Mouse (Mus musculus) brain, adult 2 months (tissue): ENCODE results near the gene Gm39115.
"Not testable (repeated sequence)": the region's sequence is repeated elsewhere in the genome, so short reads cannot be mapped to it uniquely, and the experiment has no call there.

Experiments
- DNase-seq: peaks from one replicate; pipeline ENCODE4 v3.0.0; 2011; ENCODE audit warnings: low read depth, low spot score

Gm39115 gene

DNA sequence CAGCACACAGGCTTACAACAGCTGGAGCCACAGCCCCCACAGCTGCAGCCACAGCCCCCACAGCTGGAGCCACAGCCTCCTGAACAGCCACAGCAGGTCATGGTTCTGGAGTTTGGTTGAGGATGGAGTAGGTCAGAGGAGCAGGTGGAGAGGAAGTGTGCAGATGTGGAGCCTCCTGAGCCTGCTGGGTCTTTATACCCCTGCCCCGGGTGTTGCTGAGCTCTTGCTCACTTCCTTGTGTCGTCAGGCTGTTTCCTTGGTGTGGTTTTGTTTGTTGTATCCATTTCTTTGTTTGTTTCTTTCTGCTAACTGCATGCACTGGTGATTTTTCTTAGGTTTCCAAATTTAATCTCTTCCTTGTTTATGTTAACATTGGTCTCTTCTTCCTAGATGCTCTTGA, at the start of gene Gm39115:
Gene Gm39115 (minus strand): TSS at position 101 of the 400 bp plus-strand sequence.
- not testable (repeated sequence) for DNase-seq

DNA sequence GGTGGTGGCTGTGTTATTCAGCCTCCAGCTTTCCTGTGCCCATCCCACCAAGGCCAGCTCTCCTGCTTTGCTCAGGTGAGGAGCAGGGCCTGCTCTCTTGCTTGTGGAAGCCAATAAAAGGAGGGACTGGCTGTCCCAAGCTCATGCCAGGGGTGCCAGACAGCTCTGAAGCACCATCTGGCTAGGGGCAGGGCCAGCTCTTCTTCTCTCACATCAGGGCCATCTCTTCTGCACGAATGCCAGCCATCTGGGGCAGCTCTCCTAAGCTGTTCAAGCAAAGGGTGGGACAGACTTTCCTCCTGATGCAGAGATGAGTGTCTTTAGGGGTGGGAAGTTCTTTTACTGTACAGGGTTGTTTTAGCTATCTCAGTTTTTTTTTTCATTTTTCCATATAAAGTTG, 45.2 kb upstream of the Gm39115 start:
- no peak for DNase-seq

DNA sequence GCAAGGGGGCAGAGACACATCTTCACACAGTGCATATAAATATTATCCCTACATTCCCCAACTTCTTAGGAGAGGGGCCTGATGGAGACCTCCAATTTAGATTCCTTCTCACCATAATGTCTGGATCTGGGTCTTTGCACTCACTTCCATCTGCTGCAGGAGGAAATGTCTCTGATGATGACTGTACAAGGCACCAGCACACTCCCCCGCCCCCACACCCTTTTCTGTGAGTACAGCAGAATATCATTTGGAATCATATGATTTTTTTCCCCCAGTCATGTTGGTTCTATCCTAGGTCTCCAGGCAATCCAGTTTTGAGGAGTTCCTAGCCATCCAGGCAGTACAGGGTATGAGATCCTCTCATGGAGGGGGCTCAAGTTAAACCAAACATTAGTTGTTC, 42.9 kb upstream of the Gm39115 start:
- peak; percentile 49 for DNase-seq

DNA sequence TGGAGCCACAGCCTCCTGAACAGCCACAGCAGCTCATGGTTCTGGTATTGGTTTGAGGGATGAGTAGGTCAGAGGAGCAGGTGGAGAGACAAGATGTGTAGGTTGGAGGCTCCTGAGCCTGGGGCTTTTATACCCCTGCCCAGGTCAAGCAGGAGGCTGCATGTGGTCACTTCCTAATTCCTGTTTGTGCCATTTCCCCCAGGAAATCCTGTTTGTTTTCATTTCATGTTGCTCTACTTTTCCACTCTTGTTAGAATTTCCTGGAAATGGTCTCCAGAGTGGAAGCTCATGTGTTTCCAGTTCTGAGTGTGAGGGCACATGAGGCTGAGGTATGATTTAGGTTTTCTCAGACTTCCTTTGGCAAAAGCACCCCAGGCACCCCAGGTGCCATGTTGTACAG, 40.1 kb upstream of the Gm39115 start, which contains the start of gene Krtap5-2:
Gene Krtap5-2 (minus strand): TSS at position 101 of the 400 bp plus-strand sequence.
- not testable (repeated sequence) for DNase-seq

DNA sequence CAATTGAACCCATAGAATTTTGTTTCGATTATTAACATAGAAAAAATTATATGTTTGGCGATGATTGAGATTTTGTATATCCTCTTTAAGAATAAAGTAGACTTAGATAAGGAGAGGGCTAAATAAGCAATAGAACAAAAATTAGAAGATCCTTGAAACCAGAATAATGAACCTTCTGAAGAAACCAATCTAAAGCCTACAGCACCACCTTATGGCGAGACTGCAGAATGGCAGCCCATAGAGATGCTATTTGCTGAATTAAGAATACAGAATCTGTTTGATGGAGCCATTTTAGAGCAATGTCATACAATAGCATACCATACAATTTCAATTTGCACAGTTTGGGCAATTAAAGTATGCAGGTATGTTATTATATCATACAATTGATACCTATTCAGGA, 34.0 kb upstream of the Gm39115 start:
- peak; percentile 56 for DNase-seq

DNA sequence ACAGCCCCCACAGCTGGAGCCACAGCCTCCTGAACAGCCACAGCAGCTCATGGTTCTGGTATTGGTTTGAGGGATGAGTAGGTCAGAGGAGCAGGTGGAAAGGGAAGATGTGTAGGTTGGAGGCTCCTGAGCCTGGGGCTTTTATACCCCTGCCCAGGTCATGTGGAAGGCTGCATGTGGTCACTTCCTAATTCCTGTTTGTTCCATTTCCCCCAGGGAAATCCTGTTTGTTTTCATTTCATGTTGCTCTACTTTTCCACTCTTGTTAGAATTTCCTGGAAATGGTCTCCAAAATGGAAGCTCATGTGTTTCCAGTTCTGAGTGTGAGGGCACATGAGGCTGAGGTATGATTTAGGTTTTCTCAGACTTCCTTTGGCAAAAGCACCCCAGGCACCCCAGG, 29.8 kb upstream of the Gm39115 start, which contains the start of gene Gm4553:
Gene Gm4553 (minus strand): TSS at position 101 of the 400 bp plus-strand sequence.
- DNase-seq, result not testable (repeated sequence)

DNA sequence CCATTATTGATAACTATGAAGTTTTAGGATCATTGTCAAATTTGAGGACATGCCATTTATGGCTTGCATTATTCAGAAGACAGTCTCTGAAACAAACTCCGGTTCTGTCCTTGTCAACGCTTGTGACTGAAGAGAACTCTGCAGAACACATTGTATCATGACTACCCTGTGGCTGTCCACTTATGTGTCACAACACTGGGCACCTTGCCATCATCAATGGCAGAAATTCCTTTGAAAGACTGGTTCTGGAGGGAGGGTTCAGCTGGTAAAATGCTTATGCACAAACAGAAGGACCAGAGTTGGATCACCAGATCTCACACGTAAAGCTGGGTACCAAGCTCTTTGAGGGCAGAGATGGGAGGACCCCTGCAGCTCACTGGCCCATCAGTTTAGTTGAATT, 23.5 kb upstream of the Gm39115 start:
- no peak for DNase-seq

DNA sequence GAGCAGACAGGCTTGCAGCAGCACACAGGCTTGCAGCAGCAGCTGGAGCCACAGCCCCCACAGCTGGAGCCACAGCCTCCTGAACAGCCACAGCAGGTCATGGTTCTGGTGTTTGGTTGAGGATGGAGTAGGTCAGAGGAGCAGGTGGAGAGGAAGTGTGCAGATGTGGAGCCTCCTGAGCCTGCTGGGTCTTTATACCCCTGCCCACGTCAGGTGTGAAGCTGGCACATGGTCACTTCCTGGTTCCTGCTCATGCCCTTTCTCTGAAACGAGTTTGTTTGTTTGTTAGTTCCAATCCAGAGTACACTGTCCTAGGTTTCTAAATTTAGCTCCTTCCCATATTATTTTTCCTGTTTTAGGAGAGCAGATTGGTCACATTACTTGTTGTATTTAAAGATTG, 21.2 kb upstream of the Gm39115 start, which contains the start of gene Gm29735:
Gene Gm29735 (minus strand): TSS at position 101 of the 400 bp plus-strand sequence.
- DNase-seq, result not testable (repeated sequence)

DNA sequence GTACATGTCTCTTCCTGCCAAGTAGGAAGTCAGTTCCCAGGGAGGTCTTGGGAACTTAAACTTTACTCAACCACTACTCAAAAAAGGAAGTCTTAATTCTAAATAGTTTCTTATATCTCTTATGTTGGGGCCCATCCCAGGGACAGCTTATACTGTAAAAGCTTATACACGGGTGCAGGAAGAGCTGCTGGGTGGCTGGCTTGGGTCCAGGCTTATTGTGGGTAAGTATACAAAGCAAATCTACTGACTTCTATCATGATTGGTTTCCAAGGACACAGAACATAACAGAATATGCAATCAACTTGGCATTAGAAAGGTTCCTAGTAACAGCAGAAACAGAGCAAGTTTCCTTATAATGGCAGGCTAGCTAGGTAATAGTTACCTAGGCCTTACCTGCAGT, 19.5 kb upstream of the Gm39115 start:
- DNase-seq, result no peak

DNA sequence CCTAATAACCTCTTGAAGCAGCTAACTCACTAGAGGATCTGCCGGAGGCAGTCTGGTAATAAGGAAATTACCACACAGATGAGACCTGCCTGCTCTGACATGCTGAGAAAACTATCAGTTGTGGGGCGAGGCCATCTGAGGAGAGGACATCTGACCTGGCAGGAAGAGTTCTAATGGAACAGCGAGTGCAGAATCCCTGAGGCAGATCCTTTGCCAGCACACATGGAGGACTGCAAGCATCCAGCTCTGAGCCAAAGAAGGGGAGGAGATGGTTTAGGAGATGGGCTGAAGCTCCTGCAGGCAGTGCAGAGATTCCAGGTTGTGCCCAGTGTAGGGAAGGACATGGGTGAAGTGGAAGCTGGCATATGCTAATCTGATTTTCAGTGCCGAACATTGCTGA, 16.4 kb upstream of the Gm39115 start:
- peak; percentile 8 for DNase-seq

DNA sequence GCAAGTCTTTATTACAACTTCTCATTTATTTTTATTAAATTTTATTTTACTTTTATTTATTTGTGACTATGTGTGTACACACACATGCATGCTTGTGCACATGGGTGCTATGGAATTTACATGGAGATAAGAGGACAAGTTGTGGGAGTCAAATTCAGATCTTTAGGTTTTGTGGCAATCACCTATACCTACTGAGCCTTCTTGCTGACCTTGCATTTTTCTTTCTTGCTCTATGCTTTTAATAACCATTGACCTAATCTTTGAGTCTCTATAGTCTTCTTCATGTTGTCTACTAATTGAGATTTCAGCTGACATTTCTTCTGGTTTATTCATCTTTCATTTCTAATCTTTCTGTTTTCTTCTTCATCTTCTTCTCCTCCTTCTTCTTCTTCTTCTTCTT, 12.8 kb upstream of the Gm39115 start:
- DNase-seq, result no peak

DNA sequence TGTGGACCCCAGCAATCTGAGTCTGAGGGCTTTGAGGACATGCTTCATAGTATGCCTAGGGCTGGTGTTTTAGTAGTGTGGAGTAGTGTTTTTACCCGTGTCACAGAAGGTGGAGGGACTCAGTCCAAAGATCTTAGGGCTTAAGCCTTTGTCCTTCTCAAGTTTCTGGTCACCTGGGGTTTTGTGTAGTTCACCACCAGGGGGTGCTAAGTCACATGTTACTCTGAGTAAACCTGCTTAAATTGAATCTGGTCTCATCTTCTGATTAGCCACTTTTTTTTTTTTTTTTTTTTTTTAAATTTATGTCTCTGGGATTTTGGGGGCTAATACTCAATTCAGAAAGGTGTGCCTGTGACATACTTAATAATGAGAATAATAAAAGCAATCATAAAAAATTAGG, 10.2 kb upstream of the Gm39115 start:
- DNase-seq, result peak; percentile 75

DNA sequence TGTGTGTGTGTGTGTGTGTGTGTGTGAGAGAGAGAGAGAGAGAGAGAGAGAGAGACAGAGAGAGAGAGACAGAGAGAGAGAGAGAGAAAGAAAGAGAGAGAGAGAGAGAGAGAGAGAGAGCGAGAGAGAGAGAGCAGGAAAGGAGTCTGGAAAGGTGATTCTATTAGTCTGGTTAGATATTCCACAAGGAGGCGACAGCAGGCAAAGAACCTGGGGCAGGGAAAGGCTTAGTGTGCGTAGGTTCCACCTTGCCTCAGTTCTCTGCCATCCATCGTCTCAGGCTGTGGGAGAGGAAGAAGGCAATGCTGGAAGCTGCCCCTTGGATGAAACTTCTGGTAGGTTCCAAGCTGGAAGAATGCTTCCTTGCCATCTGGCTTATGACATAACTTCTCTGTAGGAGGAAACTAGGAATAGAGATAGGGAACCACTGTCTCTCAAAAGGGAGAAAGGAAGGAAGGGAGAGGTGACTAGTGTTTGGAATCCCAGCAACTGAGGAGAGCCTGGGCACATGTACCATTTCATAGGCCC, 9.6 kb upstream of the Gm39115 start:
- peak; percentile 76 for DNase-seq

DNA sequence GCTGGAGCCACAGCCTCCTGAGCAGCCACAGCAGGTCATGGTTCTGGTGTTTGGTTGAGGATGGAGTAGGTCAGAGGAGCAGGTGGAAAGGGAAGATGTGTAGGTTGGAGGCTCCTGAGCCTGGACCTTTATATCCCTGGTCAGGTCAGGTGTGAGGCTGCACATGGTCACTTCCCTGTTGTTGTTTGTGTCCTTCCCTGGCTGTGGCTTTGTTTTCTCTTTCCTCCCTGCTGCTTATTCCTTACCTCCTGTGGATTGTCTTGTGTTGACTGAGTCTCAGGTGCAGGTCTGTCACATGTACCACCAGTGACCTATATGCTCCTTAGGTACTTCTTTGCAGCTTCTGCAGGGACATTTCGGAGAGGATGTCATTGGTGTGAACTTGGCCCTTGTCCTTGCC, 8.7 kb upstream of the Gm39115 start, which contains the start of gene Gm45337:
Gene Gm45337 (minus strand): TSS at position 101 of the 400 bp plus-strand sequence.
- DNase-seq, result no peak

DNA sequence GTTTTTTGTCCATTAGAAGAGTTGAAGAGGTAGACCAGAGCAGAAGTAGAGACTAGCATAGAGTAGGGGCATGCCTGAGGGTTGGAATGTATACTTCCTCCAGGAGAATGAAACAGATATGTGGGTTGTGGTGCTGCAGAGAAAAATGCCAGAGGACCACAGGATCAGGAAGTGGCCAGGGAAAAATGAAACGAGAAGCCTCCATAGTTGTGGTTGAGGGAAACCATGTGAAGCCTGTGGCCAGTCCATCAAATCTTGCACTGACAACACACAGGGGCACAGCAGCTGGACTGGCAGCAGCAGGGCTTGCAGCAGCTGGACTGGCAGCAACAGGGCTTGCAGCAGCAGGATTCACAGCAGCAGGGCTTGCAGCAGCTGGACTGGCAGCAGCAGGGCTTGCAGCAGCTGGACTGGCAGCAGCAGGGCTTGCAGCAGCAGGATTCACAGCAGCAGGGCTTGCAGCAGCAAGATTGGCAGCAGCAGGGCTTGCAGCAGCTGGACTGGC, 7.7 kb upstream of the Gm39115 start:
- not testable (repeated sequence) for DNase-seq

DNA sequence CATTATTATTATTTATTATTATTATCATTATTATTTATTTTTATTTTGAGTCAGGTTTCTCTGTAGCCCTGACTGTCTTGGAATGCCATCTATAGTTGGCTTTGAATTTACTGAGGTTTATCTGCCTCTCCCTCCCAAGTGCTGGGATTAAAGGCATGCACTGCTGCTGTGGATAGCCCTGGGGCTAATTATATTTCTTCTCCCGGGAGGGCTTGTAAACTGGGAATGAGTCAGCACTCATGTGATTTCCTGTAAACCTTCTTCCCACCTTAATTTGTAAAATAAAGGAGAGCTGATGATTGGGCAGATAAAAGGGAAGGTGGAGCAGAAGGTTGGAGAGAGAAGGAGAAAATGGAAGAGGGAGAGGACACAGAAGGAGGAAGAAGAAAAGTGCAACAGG, 4.9 kb upstream of the Gm39115 start:
- no peak for DNase-seq

DNA sequence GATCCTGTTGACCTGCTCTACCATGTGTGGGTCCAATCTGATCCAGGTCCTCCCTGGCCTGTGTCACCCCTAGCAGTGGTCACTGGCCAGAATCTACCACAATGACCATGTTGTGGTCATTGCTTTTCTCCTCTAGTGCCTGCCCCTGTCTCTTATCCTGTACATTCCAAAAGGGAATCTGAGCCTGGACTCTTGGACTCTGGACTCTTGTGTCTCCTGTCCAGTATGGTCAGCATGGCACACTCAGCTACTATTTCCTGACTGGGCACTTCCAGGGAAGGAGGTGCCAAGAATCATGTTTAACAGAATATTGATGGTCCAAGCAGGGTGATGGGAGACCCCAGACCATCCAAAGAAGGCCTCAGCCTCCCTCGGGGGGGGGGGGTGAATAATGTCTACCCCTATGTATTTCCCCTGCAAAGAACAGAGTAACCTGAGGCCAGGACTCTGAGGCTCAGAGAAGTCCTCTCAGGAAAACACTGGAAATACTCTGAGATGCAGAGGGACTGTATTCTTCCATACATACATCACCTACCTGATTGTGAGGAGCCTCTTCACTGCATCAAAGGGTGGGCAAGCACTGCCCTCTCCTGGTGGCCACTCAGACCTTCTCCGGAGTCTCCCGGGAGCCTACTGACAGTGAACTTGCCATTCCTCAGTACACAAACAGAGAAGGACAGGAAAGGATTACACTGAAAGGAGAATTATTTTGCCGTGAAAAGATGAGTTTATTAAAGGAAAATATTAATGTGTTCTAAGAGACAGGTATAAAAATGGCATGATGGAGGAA, 1.4 kb downstream of the Gm39115 start:
- peak; percentile 32 for DNase-seq

DNA sequence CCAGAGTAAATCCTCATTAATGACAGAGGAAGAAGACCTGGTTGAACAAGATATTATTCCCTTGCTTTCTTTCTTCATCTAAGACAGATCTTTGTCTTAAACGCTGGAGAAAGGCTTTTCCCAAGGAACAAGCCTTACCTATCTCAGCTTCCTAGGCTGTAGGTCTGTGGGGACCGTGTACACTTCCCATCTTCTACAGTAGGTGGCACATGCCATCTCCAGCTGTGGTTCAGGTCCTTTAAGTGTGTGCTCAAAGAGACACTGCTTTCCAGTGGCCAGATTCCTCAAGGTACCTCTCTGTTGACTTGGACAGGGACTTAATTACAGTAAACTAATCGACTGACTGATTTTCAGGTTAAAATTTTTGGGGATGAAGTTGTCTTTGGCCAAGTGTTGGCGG, 7.0 kb downstream of the Gm39115 start:
- no peak for DNase-seq

DNA sequence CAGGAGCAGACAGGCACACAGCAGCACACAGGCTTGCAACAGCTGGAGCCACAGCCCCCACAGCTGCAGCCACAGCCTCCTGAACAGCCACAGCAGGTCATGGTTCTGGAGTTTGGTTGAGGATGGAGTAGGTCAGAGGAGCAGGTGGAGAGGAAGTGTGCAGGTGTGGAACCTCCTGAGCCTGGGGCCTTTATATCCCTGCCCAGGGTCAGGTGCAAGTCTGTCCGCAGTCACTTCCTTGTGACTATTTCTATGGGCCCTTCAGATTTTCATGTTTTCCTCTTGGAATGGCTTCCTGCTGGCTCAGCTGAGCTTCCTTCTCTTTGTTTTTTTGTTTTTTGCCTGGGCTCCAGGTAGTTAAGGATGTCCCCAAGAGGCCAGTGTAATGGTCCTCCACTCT, 15.2 kb downstream of the Gm39115 start, which contains the start of gene Gm45618:
Gene Gm45618 (minus strand): TSS at position 101 of the 400 bp plus-strand sequence.
- not testable (repeated sequence) for DNase-seq

DNA sequence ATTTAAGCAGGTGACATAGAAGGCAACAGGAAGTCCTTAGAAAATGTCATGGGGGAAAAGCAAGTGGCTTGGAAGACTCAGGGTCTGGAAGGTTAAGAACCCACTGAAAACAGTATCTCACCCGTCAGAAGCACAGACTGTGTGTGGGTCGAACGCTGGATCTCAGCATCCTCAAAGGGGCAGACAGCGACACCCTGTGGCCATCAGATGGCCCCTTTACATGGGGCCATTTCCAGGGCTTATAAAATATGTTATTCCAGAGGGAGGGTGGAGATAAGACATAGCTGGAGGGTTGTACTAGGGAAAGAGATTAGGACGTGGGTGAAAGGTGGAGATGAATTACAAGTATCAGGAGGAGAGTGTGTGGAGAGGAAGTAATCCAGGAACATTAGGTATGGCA, 16.2 kb downstream of the Gm39115 start:
- peak; percentile 59 for DNase-seq

DNA sequence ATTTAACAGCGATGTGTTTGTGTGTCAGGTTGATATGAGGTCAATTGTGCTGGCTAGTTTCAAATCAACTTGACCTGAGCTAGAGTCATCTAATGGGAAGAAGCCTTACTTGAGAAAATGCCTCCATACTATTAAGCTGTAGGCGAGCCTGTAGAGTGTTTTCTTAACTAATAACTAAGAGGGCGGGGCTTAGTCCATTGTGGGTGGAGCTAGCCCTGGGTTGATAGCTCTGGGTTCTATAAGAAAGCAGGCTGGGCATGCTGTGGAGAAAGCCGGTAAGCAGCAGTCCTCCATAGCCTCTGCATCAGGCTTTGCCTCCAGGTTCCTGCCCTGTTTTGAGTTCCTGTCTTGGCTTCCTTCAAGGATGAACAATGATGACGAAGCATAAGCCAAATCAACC, 31.1 kb downstream of the Gm39115 start:
- DNase-seq, result no peak

DNA sequence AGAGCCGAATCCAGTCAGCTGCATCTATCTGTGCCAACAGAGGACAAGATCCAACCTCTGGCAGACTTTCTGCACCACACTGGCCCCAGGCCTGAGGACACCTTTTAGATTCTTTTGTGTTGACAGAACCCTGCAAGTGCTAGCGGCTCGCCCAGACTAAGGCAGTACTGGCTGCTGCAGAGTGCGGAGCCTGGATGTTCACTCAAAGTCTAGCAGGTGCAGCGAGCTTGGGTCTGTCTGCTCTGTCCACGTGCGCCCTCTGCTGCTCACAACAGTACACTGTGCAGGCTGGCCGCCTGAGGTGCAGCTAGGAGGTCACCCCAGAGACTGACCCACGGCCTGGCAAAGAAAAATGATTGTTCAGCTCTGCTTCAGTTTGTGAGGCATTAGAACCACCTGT, 38.1 kb downstream of the Gm39115 start:
- DNase-seq, result peak; percentile 96

DNA sequence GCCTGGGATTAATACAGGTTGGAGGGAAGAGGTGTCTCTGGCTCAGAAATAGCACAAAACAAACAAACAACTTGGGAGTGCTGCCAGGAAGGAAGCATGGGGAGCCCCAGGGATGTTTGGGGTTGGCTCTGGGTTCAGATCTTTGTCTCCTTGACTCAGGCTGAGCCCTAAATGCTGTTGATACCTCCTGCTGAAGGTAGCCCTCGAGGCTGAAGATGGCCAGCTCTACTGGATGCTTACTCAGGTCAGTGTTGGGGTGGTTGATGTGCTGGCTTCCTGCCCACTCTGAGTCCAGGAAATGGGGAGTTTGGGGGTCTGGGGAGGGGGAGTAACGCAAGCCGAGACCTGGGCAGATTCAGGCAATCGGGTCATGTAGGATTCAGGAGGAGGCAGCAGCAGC, 39.1 kb downstream of the Gm39115 start:
- DNase-seq, result no peak
